Mouse (Mus musculus) v-Abl transformed pro-B cells (cell line): ENCODE results near the gene Dld.

ENCODE experiments used
- in situ Hi-C, 2 experiments: fragments of 400-800 bp; cut with MboI; formaldehyde crosslinking; loops; one replicate each; pipeline ENCODE4 v1.15.1; 2025; ENCODE audit not compliant: unreplicated experiment in 2 of 2

Dld gene

DNA sequence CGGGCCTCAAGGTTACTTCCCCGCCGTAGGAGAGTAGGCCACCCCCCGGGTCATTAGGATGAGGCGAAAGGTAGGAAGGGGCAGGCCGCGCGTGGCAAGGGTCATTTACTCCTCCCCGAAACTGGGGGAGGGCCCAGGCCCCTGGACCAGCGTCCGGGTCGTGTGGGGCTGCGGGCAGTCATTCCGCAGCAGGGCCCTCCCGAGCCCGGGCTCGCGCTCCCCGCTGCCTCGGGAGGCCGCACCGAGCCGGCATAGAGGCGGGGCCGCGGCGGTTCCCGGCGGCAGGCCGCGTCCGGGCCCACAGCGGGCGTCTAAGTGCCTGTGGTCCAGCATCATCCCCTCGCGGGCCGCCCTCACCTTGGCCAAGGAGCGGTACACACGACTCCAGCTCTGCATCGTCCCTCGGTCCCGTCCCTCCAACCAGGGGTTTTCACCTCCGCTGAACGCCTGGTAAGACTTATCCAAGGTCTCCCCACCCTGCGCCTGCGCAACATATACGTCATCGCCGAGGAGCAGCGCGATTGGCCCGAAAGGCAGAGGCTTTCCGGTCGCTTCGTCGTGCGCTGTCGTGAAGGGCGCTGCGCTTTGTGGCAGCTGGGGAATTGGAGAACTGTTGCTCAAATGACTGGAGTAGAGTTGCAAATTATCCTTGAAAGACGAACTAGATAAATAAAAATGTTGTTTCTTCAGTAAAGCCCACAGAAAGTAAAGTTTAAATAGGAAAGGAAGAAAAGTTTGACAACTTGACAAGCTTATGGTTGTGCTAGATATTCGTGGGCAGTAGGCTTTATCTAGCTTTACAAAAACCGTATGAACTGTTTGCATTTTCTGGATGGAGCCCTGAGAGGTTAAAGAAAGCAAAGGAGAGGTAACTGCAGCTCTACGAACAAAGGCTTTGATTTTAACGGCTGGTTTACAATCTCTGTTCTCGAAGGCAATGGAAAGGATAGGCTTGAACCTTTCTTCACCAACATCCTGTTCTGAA is at the start of gene Dld:
TSS of gene Dld (minus strand) at position 510 of the 985 bp plus-strand sequence.
- in situ Hi-C loops, result no loop called here

GRCm38 (mm10) chr12:31400821-31401220 is 49.6 kb upstream of the Dld start:
- in situ Hi-C loops, result no loop called here

- in situ Hi-C loops, result no loop called here
These were observed 46.5 kb upstream of the Dld start for GRCm38 (mm10) chr12:31397709-31398108.

GRCm38 (mm10) chr12:31395895-31396294 is 44.6 kb upstream of the Dld start:
- in situ Hi-C loops, result no loop called here

DNA sequence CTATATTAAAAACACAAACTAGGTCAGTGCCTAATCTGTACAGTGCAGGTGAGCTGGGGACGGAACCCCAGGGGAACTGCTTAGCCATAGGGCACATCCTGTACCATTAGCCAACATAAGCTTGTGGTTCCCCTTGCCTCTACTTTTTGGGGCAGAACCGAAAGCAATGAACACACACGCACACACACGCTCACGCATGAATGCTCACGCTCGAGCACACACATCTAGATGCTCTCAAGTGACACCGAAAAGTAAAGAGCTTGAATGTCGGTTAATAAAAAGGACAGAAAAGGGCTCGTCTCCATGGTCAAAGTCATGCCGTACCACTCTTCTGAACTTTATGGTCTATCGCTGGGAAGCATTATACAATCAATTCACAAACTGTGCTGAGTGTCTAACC is 40.4 kb upstream of the Dld start:
- in situ Hi-C loops, result no loop called here

DNA sequence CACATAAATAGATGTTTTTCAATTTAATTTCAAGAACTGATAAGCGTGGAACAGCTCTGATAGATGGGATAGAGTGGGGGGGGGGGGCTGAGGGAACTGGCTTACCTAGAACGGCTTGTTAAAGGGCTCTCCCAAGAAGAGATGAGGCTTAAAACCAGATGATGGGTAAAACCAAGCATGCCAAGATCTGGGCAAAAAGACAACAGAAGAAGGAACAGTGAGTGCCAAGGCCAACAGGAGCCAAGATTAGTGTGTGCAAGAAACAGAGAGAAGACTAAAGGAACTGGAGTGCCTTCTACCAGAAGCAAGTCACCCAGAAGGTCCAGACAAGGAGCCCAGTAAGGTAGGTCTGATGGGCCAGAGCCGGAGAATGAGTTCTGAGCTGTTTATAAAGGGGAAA is 39.3 kb upstream of the Dld start, which contains the start of gene Slc26a3:
TSS of gene Slc26a3 (plus strand) at position 301 of the 400 bp plus-strand sequence.
- in situ Hi-C loops, result no loop called here

- in situ Hi-C loops, result loop anchor here in 1 of 2 experiments (10.0 kb wide), 2 partner anchors 67 to 107 kb away; partner anchors contain the start of gene Cbll1
These were observed 36.0 kb upstream of the Dld start for GRCm38 (mm10) chr12:31387303-31387702.

GRCm38 (mm10) chr12:31382451-31382850 is 31.2 kb upstream of the Dld start:
- in situ Hi-C loops, result loop anchor here in 1 of 2 experiments (10.0 kb wide), 2 partner anchors 72 to 112 kb away; partner anchors contain the start of gene Cbll1

DNA sequence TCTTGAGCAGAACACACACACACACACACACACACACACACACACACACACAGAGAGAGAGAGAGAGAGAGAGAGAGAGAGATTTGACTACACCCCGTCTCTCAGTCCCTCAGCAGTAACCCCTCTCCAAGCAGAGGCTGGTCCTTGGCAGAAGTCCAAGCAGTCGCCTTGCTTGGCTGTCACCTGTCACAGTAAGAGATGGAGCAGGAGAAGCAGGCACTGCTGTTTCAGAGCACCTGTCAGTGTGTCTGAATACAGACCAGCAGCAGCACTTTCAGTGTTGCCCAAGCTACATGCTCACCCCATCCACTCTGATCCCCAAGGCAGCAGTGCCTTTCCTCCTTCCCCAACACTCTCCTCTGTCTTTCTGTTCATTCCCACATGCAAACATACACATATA is 29.6 kb upstream of the Dld start:
- in situ Hi-C loops, result loop anchor here in 1 of 2 experiments (10.0 kb wide), 2 partner anchors 74 to 114 kb away; partner anchors contain the start of gene Cbll1

DNA sequence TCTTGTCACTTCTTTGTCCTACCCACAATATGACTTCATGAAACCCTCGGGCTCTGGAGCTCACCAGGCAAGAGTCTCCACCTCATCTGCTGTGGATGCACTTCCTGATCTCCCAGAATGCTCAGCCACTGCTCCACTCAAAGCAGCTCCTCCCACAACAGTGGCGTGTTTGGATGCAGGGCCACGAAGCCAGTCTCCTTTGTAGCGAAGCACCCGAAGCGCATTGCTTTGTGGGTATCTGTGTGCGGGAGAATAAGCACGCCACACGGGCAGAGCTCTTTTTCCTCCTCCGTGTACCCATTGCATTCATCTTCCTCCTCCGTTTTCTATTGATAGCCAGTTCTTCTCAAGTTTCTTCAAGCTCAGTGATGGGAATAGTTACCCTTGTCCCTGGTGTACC is 26.0 kb upstream of the Dld start:
- in situ Hi-C loops, result loop anchor here (10.0 kb wide), 3 partner anchors 128 to 548 kb away; partner anchors contain the start of gene Gpr22 (in 2 of the 2)

- in situ Hi-C loops, result loop anchor here (10.0 kb wide), 3 partner anchors 128 to 548 kb away; partner anchors contain the start of gene Gpr22 (in 2 of the 2)
These were observed 25.2 kb upstream of the Dld start for GRCm38 (mm10) chr12:31376326-31376950.

- in situ Hi-C loops, result loop anchor here (10.0 kb wide), 3 partner anchors 130 to 550 kb away; partner anchors contain the start of gene Gpr22 (in 2 of the 2)
These were observed 24.0 kb upstream of the Dld start for GRCm38 (mm10) chr12:31375283-31375615.

GRCm38 (mm10) chr12:31374603-31375282 is 23.5 kb upstream of the Dld start:
- in situ Hi-C loops, result loop anchor here (10.0 kb wide), 3 partner anchors 130 to 550 kb away; partner anchors contain the start of gene Gpr22 (in 2 of the 2)

DNA sequence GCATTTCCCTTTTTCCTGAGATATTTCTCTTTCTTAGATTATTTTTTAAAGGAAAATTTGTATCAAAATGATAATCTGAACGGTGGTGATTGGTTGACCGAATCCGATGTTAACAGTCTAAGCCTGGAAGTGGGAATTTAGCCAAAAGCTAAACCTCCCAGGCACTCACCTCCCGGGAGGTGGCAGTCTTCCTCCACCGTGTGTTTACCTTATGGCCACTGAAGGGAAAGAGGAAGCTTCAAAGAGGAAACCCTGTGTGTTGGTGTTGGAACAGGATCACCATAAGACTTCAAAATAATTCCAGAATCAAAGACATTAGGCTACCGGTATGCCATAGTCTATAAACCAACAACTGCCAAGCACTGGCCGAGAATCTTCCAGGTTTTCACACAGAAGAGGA is 18.4 kb upstream of the Dld start:
- in situ Hi-C loops, result loop anchor here (10.0 kb wide), 3 partner anchors 135 to 555 kb away; partner anchors contain the start of gene Gpr22 (in 2 of the 2)

GRCm38 (mm10) chr12:31369118-31369517 is 17.9 kb upstream of the Dld start:
- in situ Hi-C loops, result no loop called here

- in situ Hi-C loops, result no loop called here
These were observed 16.5 kb upstream of the Dld start for GRCm38 (mm10) chr12:31367721-31368120.

DNA sequence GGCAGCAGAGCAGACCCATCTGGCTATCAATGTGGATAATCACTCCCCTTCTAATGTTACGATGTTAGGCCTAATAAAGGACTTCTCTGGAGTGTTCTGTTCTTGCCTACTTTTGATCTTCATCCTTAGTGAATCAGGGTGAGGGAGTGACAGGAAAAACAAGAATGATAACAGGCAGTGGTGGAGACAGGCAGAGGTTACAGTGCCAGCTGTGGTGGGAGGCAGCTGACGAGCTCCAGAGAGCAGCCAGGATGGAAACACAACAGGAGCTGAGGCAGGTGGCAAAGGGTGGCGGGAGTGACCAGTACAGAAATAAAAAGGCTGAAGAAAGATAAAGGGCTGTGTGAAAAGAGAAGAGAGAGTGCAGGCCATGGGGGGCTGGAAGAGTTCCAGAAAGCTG is 15.2 kb upstream of the Dld start:
- in situ Hi-C loops, result no loop called here

- in situ Hi-C loops, result no loop called here
These were observed 886 bp downstream of the Dld start for GRCm38 (mm10) chr12:31350191-31350943.

DNA sequence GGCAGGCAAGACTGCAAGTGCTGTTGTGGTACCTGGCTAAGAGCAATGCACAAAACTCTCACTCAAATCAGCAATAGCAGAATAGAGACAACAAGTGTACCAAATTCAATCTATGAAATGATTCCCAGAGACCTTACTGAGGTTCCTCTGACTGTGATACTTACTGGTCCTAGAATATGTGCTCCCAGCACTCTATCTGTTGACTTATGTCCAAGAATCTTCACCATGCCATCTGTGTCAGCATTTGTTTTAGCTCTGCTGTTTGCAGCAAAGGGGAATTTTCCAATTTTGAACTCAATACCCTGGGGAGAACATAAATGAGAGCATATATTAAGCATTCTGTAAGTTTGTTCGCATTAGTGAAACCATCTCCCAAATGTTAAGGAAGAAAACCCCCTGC is 18.0 kb downstream of the Dld start:
- in situ Hi-C loops, result loop anchor here (25.0 kb wide), 3 partner anchors 746 to 1504 kb away; partner anchors contain the start of gene Tmem18 (in 1 of the 2)
